Mouse (Mus musculus) olfactory bulb, adult 2 months (tissue): ENCODE measurements around the gene Pcid2.

Experiments
- CTCF ChIP-seq: fragments of 200-500 bp; IDR thresholded peaks from 2 replicates; pipeline ENCODE4 v1.5.1; 2012; ENCODE audit warnings: low read depth, mild to moderate bottlenecking, low read length, moderate library complexity; ENCODE audit not compliant: insufficient read depth
- POLR2A ChIP-seq: fragments of 200-500 bp; IDR thresholded peaks from 2 replicates; pipeline ENCODE4 v1.6.1; 2012; ENCODE audit warnings: mild to moderate bottlenecking, low read depth, low read length, moderate library complexity; ENCODE audit not compliant: insufficient read depth

DNA sequence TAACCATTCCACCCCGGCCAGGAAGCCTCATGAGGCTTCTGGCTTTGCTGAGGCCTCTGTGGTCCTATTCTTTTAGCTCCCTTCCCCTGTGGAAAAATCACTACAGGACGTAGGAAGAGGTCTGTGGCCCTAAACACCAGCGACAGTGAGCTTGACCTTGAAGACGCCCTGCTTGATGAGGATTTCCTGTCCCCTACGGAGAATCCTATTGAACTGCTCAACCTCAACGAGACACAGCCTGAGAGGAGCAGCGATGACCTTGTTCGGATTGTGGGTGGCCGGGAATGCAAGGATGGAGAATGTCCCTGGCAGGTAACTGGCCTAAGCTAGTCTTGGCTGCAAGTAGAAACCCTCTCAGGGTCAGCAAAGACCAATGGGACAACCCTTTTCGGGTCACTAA lies 54.7 kb downstream of the Pcid2 start:
- TF ChIP-seq CTCF (no peak), POLR2A (no peak)
